Mouse (Mus musculus) layer of hippocampus, adult 2 months (tissue): ENCODE measurements around the gene Man1a. TPM values are rescaled to one million over a fixed set of nuclear protein-coding genes. Genes with fewer than 3 reads are reported as not detected.

Source experiments
- DNase-seq, 2 experiments: peaks; one replicate each; pipeline ENCODE4 v3.0.0; 2022; ENCODE audit warnings: low spot score in 2 of 2
- H3K27ac ChIP-seq: fragments of 200-600 bp; 2 replicates; pipeline ENCODE4 v1.8.1; 2022
- H3K4me3 ChIP-seq: fragments of 200-600 bp; 2 replicates; pipeline ENCODE4 v1.8.1; 2022; ENCODE audit warnings: mild to moderate bottlenecking
- CTCF ChIP-seq: fragments of 200-600 bp; conservative IDR thresholded peaks from 2 replicates; pipeline ENCODE4 v1.8.1; 2022; ENCODE audit warnings: antibody characterized with exemption, mild to moderate bottlenecking, moderate library complexity
- total RNA-seq, 2 experiments: library from RNA; stranded (reverse); gene quantifications; 2 replicates each; pipeline ENCODE4 v1.2.3; 2021

Gene Man1a
- total RNA-seq, 2 experiments from 2014 or later, result 65.0 to 65.7 TPM

- TF ChIP-seq CTCF, result no peak
- Histone ChIP-seq H3K4me3 (no peak overlapping the region), H3K27ac (no peak overlapping the region)
- DNase-seq, result no peak
Observed at GRCm38 (mm10) chr10:53915719-53916118, 160.7 kb downstream of the Man1a start.

GRCm38 (mm10) chr10:53914974-53915609 lies 161.3 kb downstream of the Man1a start:
- H3K27ac ChIP-seq, result no peak overlapping the region
- no peak for TF ChIP-seq CTCF
- DNase-seq, result no peak
- H3K4me3 ChIP-seq, result no peak overlapping the region

GRCm38 (mm10) chr10:53913546-53914312 lies 162.7 kb downstream of the Man1a start:
- TF ChIP-seq CTCF, result no peak
- DNase-seq, result no peak
- Histone ChIP-seq H3K27ac (no peak overlapping the region), H3K4me3 (no peak overlapping the region)

GRCm38 (mm10) chr10:53889512-53889911 lies 186.9 kb downstream of the Man1a start:
- no peak for TF ChIP-seq CTCF
- DNase-seq, result no peak
- no peak overlapping the region for H3K27ac ChIP-seq
- no peak overlapping the region for H3K4me3 ChIP-seq

GRCm38 (mm10) chr10:53888382-53889110 lies 187.9 kb downstream of the Man1a start:
- TF ChIP-seq CTCF, result no peak
- no peak for DNase-seq
- no peak overlapping the region for H3K4me3 ChIP-seq
- no peak overlapping the region for H3K27ac ChIP-seq

- H3K4me3 ChIP-seq, result no peak overlapping the region
Observed at GRCm38 (mm10) chr10:53886475-53886874, 189.9 kb downstream of the Man1a start.

GRCm38 (mm10) chr10:53881310-53881709 lies 195.1 kb downstream of the Man1a start:
- Histone ChIP-seq H3K27ac (no peak overlapping the region), H3K4me3 (no peak overlapping the region)
- TF ChIP-seq CTCF, result no peak
- DNase-seq, result no peak

More at GRCm38 (mm10) chr10:53886475-53886874, 189.9 kb downstream of the Man1a start:
- DNase-seq, result no peak
- TF ChIP-seq CTCF, result no peak
- no peak overlapping the region for H3K27ac ChIP-seq

- no peak for TF ChIP-seq CTCF
- Histone ChIP-seq H3K4me3 (no peak overlapping the region), H3K27ac (no peak overlapping the region)
- DNase-seq, result no peak
Observed at GRCm38 (mm10) chr10:53875896-53876295, 200.5 kb downstream of the Man1a start.

GRCm38 (mm10) chr10:53874191-53874590 lies 202.2 kb downstream of the Man1a start:
- Histone ChIP-seq H3K4me3 (no peak overlapping the region), H3K27ac (no peak overlapping the region)
- TF ChIP-seq CTCF, result no peak
- no peak for DNase-seq

GRCm38 (mm10) chr10:53863486-53864357 lies 212.7 kb downstream of the Man1a start:
- Histone ChIP-seq H3K4me3 (no peak overlapping the region), H3K27ac (no peak overlapping the region)
- peak; percentile 86 for TF ChIP-seq CTCF
- DNase-seq, result peak; percentile 67 to 74

GRCm38 (mm10) chr10:53859879-53860278 lies 216.5 kb downstream of the Man1a start:
- H3K4me3 ChIP-seq, result no peak overlapping the region
- TF ChIP-seq CTCF, result no peak
- H3K27ac ChIP-seq, result no peak overlapping the region
- no peak for DNase-seq

- Histone ChIP-seq H3K4me3 (no peak overlapping the region), H3K27ac (no peak overlapping the region)
- peak; percentile 41 for TF ChIP-seq CTCF
- no peak for DNase-seq
Observed at GRCm38 (mm10) chr10:53859224-53859623, 217.2 kb downstream of the Man1a start.
